Mouse (Mus musculus): Measurements from ENCODE around the gene Pcca.

- no peak for TF ChIP-seq CTCF (IDR thresholded peaks at IDR 0.05; ENCODE audit: borderline replicate concordance, control insufficient read depth, extremely low read depth, insufficient read depth, low read length, poor library complexity)
- no peak for TF ChIP-seq POLR2A (IDR thresholded peaks at IDR 0.05; ENCODE audit: control insufficient read depth, extremely low read depth, insufficient read depth, low read length, poor library complexity)
Measured at GRCm38 (mm10) chr14:122535986-122536385, 1.9 kb downstream of the Pcca start.

All from thymus, adult 2 months (tissue).